Mouse (Mus musculus) liver, embryonic 14.5 days (tissue): ENCODE measurements around the gene Taok1. TPM values are rescaled to one million over a fixed set of nuclear protein-coding genes. Genes with fewer than 3 reads are reported as not detected.
"Not testable (repeated sequence)": the region's sequence is repeated elsewhere in the genome, so short reads cannot be mapped to it uniquely, and the experiment has no call there.

ENCODE experiments used
- ATAC-seq: fragments of 200-750 bp; cut with Nextera tagmentation; 2 replicates; pipeline ENCODE4 v1.8.0; 2017; ENCODE audit warnings: moderate number of reproducible peaks, mild to moderate bottlenecking, moderate library complexity; ENCODE audit not compliant: insufficient read depth
- DNase-seq, 3 experiments: peaks; one replicate each; pipeline ENCODE4 v3.0.0-alpha.2; 2012 to 2013; ENCODE audit warnings: low read depth in 3 of 3, low spot score in 3 of 3
- H3K27ac ChIP-seq: fragments of 300-500 bp; sonication (generic); 2 replicates; pipeline ENCODE4 v1.5.1; 2014; ENCODE audit warnings: moderate library complexity, mild to moderate bottlenecking, control low read depth, inconsistent platforms
- H3K27me3 ChIP-seq: fragments of 300-500 bp; sonication (generic); 2 replicates; pipeline ENCODE4 v1.6.1; 2014; ENCODE audit warnings: mild to moderate bottlenecking, low read length, moderate library complexity; ENCODE audit not compliant: control insufficient read depth, insufficient read depth
- H3K36me3 ChIP-seq: fragments of 300-500 bp; sonication (generic); replicated peaks from 2 replicates; pipeline ENCODE4 v1.6.1; 2014; ENCODE audit warnings: low read depth; ENCODE audit not compliant: control insufficient read depth, insufficient read depth
- H3K4me1 ChIP-seq, 2 experiments: fragments of 200-500 bp in 1 of 2; fragments of 300-500 bp in 1 of 2; sonication (generic) in 1 of 2; replicated peaks; 2 replicates each; pipeline ENCODE4 v1.6.1; 2012 to 2014; ENCODE audit warnings: antibody characterized with exemption in 1 of 2, inconsistent platforms in 1 of 2, low read length in 1 of 2; ENCODE audit not compliant: control insufficient read depth in 2 of 2, insufficient read depth in 2 of 2
- H3K4me2 ChIP-seq: fragments of 300-500 bp; sonication (generic); 2 replicates; pipeline ENCODE4 v1.6.1; 2014; ENCODE audit warnings: low read depth, mild to moderate bottlenecking, control low read depth, moderate library complexity
- H3K4me3 ChIP-seq, 2 experiments: fragments of 200-500 bp in 1 of 2; fragments of 300-500 bp in 1 of 2; sonication (generic) in 1 of 2; 2 replicates each; pipeline ENCODE4 v1.5.1; 2012 to 2014; ENCODE audit warnings: low read depth in 2 of 2, low read length in 2 of 2, mild to moderate bottlenecking in 2 of 2, control low read depth in 1 of 2, inconsistent platforms in 1 of 2, moderate library complexity in 1 of 2; ENCODE audit not compliant: insufficient read depth in 1 of 2
- H3K9ac ChIP-seq: fragments of 300-500 bp; sonication (generic); replicated peaks from 2 replicates; pipeline ENCODE4 v1.6.1; 2014; ENCODE audit warnings: mild to moderate bottlenecking, control low read depth, moderate library complexity
- H3K9me3 ChIP-seq: fragments of 300-500 bp; sonication (generic); 2 replicates; pipeline ENCODE4 v1.6.1; 2016; ENCODE audit warnings: low read length, mixed read lengths; ENCODE audit not compliant: control insufficient read depth
- CTCF ChIP-seq: IDR thresholded peaks from 2 replicates; pipeline ENCODE4 v1.5.1; 2016; ENCODE audit warnings: antibody characterized with exemption, low read depth, control low read depth
- EP300 ChIP-seq: IDR thresholded peaks from 2 replicates; pipeline ENCODE4 v1.6.1; 2016; ENCODE audit warnings: antibody characterized with exemption, low read depth
- WGBS: fragments of 180-500 bp; shearing (Covaris S2); extraction: QIAGEN DNeasy Blood & Tissue Kit; methylation state at CpG from one replicate; pipeline ENCODE4 v1.1.7; 2014; ENCODE audit not compliant: insufficient replicate concordance; 5-methylcytosine and 5-hydroxymethylcytosine counted together
- polyA plus RNA-seq, 2 experiments: library from polyadenylated mRNA; depleted of rRNA in 1 of 2; stranded (reverse) in 1 of 2; unstranded in 1 of 2; fragments of >200 nt; fragmentation: Nextera tagmentation in 1 of 2; extraction: Ambion mirVana in 1 of 2; gene quantifications; 2 replicates each; pipeline versions ENCODE4 v1.2.1 to v1.2.3; 2012 to 2014

Taok1 gene
- polyA plus RNA-seq (2012; rRNA removed) (2.5 and 3.3 TPM in 2 replicates), polyA plus RNA-seq (2014; fragmentation: Nextera tagmentation; extraction: Ambion mirVana) (4.0 and 5.1 TPM in 2 replicates)

DNA sequence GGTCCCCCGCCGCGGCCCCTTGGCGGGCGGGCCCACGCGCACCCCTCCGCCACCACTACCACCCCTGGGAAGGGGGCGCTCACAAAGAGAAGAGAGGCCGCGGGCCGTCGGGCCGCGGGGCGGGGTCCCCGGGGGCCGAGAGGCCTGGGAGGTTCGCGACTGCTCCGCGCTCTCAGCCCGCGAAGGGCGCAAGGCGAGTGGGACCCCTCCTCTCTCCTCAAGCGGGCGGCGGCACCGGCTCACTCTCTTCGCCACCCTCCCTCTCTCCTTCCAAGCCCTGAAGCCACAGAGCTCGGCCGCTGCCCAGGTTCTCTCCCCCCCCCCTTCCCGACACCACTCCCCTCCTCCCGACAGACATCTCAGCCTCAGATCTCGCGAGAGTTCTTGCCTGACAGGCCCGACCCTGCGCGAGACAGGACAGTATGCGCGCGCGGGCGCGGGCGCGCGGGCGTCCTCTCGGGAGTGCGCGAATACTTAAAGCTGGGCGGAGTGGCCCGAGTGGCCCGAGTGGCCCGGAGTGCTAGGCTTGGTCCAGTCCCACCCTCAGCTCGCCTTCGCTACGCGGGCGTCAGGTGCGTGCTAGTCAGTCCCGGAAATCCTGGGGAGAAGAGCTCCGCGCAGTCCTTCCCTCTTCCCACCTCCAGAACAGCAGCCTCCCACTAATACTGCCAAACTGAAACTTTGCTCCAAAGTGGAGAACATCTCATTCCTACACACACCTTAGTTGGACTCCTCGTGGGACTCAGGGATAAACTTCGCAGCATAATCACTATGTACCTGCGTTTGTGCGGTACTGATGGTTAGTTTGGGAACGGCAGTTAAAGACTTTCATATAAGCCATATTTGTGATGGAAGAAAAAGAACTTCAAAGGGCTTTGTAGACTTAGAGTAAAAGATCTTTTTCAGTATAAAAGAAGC is at the start of gene Taok1:
Gene Taok1, minus strand, starts transcription at position 278 of the 918 bp plus-strand sequence.
- Histone ChIP-seq H3K9ac (peak within 1 kb of the TSS; percentile 84), H3K27ac (peak within 1 kb of the TSS; percentile 66), H3K9me3 (no peaks in the 10 kb centered on the region), H3K36me3 (no peaks in the 10 kb centered on the region), H3K4me3 (peak within 1 kb of the TSS; percentile 65 to 71), H3K4me1 (peaks cover 5 to 12% of the 10 kb centered on the region in 2 experiments; a peak in 3 of 4 replicates), H3K4me2 (peak within 1 kb of the TSS; percentile 91), H3K27me3 (no peaks in the 10 kb centered on the region)
- 1% methylated on average over 56 of the region's 71 CpGs for WGBS
- ATAC-seq (peak; percentile 96), DNase-seq (peak; percentile 97)
- TF ChIP-seq CTCF (no peak), EP300 (peak; percentile 70)

DNA sequence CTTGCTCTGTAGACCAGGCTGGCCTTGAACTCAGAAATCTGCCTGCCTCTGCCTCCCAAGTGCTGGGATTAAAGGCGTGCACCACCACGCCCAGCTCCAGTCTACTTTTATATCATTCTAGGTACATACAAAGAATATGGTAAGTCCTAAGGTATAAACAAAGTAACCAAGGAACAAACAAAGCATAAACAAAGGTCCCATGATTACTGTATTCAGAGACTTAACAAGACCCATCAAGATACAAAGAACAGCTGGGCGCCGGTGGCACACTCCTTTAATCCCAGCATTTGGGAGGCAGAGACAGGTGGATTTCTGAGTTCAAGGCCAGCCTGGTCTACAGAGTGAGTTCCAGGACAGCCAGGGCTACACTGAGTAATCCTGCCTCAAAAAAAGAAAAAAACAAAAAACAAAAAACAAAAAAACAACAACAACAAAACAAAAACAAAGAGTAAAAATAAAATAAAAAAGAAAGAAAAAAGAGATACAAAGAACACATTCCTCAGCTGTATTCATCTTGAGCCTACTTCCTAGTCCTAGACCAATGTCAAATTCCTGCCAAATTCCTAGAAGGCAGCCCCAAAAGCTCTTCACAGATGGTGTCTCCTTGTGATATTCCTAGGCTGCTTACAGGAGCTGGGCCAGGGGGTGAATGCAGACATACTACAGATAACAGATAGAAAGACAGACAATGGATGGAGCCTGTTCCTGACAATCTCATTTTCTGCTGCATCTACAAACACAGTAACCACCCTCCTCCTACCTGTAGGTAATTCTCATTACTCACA is 46.0 kb upstream of the Taok1 start:
- H3K9me3 ChIP-seq, H3K36me3 ChIP-seq, H3K4me3 ChIP-seq, H3K27me3 ChIP-seq, H3K27ac ChIP-seq, ATAC-seq, H3K9ac ChIP-seq, H3K4me2 ChIP-seq, H3K4me1 ChIP-seq, DNase-seq: not testable (repeated sequence)
- 79% methylated on average over 4 of the region's 4 CpGs for WGBS

DNA sequence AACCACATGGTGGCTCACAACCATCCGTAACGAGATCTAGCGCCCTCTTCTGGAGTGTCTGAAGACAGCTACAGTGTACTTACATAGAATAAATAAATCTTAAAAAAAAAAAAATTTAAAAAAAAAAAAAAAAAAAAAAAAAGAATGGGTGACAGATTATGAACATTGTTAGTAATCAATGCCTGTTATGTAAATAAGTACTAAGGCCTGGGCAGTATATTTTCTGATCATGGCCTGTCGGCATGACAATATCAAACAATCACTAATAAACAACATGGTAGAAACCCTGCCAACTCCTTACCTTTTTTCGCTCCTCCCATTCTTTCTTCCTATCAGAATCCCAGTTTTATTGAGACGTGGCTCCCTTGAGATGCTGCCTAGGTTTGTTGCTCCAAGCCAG is 44.9 kb upstream of the Taok1 start:
- Histone ChIP-seq H3K27me3 (no peaks in the 10 kb centered on the region), H3K9ac (no peak overlapping the region), H3K4me2 (no peak overlapping the region), H3K36me3 (no peaks in the 10 kb centered on the region), H3K4me3 (no peak overlapping the region), H3K4me1 (no peaks in the 10 kb centered on the region), H3K27ac (no peak overlapping the region), H3K9me3 (no peaks in the 10 kb centered on the region)
- ATAC-seq: no peak
- 46% methylated on average over 6 of the region's 6 CpGs for WGBS
- TF ChIP-seq EP300 (no peak), CTCF (no peak)
- no peak for DNase-seq

DNA sequence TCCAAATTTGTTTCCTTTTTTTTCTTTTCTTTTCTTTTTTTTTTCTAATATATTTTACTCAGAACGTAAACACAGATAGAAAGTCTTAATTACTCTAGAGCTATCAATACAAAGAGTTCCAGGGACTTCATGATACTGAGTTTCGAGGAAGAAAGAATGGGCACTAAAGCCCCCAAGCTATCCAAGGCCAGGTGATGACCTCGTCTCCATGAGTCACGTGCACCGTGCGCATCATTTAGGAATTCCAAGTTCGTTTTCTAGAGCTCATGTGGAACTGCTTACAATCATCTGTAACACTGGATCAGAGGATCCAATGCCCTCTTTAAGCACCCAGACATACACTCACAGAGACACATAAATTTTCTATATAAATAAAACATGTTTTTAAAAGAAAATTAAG is 41.3 kb upstream of the Taok1 start:
- Histone ChIP-seq H3K9ac (no peak overlapping the region), H3K4me2 (no peak overlapping the region), H3K4me3 (no peak overlapping the region), H3K27ac (no peak overlapping the region), H3K9me3 (no peaks in the 10 kb centered on the region), H3K27me3 (no peaks in the 10 kb centered on the region), H3K4me1 (no peaks in the 10 kb centered on the region), H3K36me3 (no peaks in the 10 kb centered on the region)
- 70% methylated on average over 7 of the region's 7 CpGs for WGBS
- DNase-seq (no peak), ATAC-seq (no peak)
- TF ChIP-seq CTCF (no peak), EP300 (no peak)

DNA sequence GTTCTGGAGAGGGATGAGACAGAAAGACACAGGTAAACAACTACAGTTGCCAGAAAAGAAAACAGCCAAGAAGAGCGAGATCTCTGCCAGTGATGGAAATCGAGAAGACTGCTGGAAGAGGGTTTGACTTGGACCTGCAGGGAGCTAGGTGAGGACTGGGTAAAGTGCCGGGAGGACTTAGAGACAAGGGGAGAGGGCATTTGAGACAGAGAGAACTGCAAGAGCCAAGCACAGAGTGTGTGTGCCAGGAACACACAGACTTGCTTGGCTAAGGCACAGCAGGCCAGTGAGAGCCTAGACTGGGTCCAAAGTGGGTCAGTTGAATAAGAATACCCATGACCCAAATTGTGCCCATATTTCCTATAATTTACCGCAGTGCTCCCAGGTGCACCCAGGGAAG is 37.9 kb upstream of the Taok1 start:
- no peak for ATAC-seq
- no peak for TF ChIP-seq CTCF
- no peak for TF ChIP-seq EP300

More for the DNA sequence above, 37.9 kb upstream of the Taok1 start:
- Histone ChIP-seq H3K27ac (no peak overlapping the region), H3K4me1 (no peaks in the 10 kb centered on the region), H3K4me3 (no peak overlapping the region), H3K9me3 (no peaks in the 10 kb centered on the region), H3K27me3 (no peaks in the 10 kb centered on the region), H3K4me2 (no peak overlapping the region), H3K9ac (no peak overlapping the region), H3K36me3 (no peaks in the 10 kb centered on the region)
- 62% methylated on average over 4 of the region's 4 CpGs for WGBS
- no peak for DNase-seq
